Mouse (Mus musculus) hindbrain, postnatal 0 days (tissue): Measurements from ENCODE around the gene Tor1aip1. TPM values are rescaled to one million over a fixed set of nuclear protein-coding genes. Genes with fewer than 3 reads are reported as not detected.
A peak's percentile ranks its signal among the peaks of the same experiment; 100 is the strongest.

Source experiments
- ATAC-seq: fragments of 200-750 bp; cut with Nextera tagmentation; 2 replicates; pipeline ENCODE4 v1.8.0; 2017; ENCODE audit warnings: mild to moderate bottlenecking, moderate TSS enrichment, moderate library complexity
- DNase-seq: peaks from one replicate; pipeline ENCODE4 v3.0.0-alpha.2; 2015; ENCODE audit warnings: low spot score
- H3K27ac ChIP-seq: fragments of 300-500 bp; sonication (generic); 2 replicates; pipeline ENCODE4 v1.5.1; 2014; ENCODE audit warnings: mild to moderate bottlenecking
- H3K27me3 ChIP-seq: fragments of 300-500 bp; sonication (generic); 2 replicates; pipeline ENCODE4 v1.6.1; 2014; ENCODE audit warnings: low read length, mixed read lengths; ENCODE audit not compliant: insufficient read depth
- H3K36me3 ChIP-seq: fragments of 300-500 bp; sonication (generic); 2 replicates; pipeline ENCODE4 v1.6.1; 2014; ENCODE audit warnings: low read length, mixed read lengths; ENCODE audit not compliant: insufficient read depth
- H3K4me1 ChIP-seq: fragments of 300-500 bp; sonication (generic); 2 replicates; pipeline ENCODE4 v1.6.1; 2014; ENCODE audit warnings: antibody characterized with exemption, low read length, mixed read lengths; ENCODE audit not compliant: insufficient read depth
- H3K4me2 ChIP-seq: fragments of 300-500 bp; sonication (generic); 2 replicates; pipeline ENCODE4 v1.6.1; 2014; ENCODE audit warnings: low read depth, mild to moderate bottlenecking, low read length, moderate library complexity, mixed read lengths
- H3K4me3 ChIP-seq: fragments of 300-500 bp; sonication (generic); 2 replicates; pipeline ENCODE4 v1.5.1; 2014; ENCODE audit warnings: low read length
- H3K9ac ChIP-seq: fragments of 300-500 bp; sonication (generic); replicated peaks from 2 replicates; pipeline ENCODE4 v1.6.1; 2014; ENCODE audit warnings: mild to moderate bottlenecking, low read length, moderate library complexity, mixed read lengths
- H3K9me3 ChIP-seq: fragments of 300-500 bp; sonication (generic); 2 replicates; pipeline ENCODE4 v1.6.1; 2016; ENCODE audit warnings: low read length, mixed read lengths
- CTCF ChIP-seq: IDR thresholded peaks from 2 replicates; pipeline ENCODE4 v1.5.1; 2016; ENCODE audit warnings: antibody characterized with exemption, control low read depth, low read depth
- WGBS: fragments of 180-500 bp; shearing (Covaris S2); extraction: QIAGEN DNeasy Blood & Tissue Kit; methylation state at CpG from one replicate; pipeline ENCODE4 v1.1.7; 2014; 5-methylcytosine and 5-hydroxymethylcytosine counted together
- polyA plus RNA-seq: library from polyadenylated mRNA; unstranded; fragments of >200 nt; fragmentation: Nextera tagmentation; extraction: Ambion mirVana; gene quantifications from 2 replicates; pipeline ENCODE4 v1.2.1, GENCODE M21; 2015
- total RNA-seq: library from RNA; depleted of rRNA; stranded (reverse); fragments of >200 nt; gene quantifications from 2 replicates; pipeline ENCODE4 v1.2.3, GENCODE M21; 2014

Gene Tor1aip1
- total and polyA plus RNA-seq, 2 experiments from 2014 or later: 26.9 to 30.5 TPM

DNA sequence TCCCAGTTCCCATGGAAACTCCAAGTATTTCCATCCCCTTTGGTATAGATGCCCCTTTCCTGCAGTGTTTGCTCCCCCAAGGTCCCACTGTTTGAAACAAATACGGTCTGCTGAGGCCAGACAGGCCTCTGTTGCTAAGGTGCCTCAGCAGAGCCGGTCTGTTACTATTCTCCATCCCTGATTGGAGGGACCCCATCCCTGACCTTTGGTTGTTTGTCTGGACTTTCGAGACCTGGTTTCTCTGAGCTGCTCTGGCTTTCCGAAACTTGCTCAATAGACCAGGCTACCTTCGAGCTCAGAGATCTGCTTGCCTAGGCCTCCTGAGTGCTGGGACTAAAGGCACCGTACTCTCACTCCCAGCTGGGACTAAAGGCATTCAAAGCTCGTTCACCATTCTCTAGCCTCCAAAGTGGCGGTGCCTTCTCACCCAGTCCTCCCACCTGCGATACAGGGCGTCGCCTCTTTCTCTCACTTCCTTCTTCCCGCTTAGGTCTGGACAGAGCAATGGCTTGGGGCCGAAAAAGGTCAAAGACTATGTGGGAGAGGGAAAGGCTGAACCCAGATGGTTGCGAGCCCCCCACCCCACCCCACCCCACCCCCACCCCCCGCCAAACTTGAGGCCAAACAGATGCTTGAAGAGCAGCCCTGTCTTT lies 37.0 kb upstream of the Tor1aip1 start:
- Histone ChIP-seq H3K4me1 (no peaks in the 10 kb centered on the region), H3K4me2 (no peak overlapping the region), H3K36me3 (no peaks in the 10 kb centered on the region), H3K27me3 (no peaks in the 10 kb centered on the region), H3K9me3 (no peaks in the 10 kb centered on the region), H3K9ac (no peak overlapping the region), H3K4me3 (no peak overlapping the region), H3K27ac (no peak overlapping the region)
- ATAC-seq: no peak
- 63% methylated on average over 15 of the region's 15 CpGs for WGBS
- no peak for DNase-seq
- no peak for TF ChIP-seq CTCF

DNA sequence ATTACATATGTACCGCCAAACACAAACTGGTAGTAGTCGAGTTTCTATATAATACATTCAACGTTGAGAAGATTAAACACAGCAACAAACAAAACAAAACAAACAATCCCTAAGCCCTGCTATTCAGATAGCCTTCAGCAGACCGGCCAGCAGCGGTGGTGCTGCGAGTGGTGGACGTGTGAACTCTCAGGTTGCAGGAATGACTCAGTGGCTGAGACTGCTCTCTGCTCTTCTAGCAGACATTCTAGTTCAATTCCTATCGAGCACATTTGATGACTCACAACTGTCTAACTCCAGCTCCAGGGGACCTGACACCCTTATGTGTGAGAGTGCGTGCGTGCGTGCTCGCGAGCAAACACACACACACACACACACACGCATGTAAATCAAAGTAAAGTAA lies 33.8 kb upstream of the Tor1aip1 start:
- DNase-seq (no peak), ATAC-seq (no peak)
- no peak overlapping the region for H3K4me3 ChIP-seq
- no peaks in the 10 kb centered on the region for H3K27me3 ChIP-seq
- H3K36me3 ChIP-seq: peaks cover 5% of the 10 kb centered on the region
- H3K9ac ChIP-seq: no peak overlapping the region
- H3K9me3 ChIP-seq: no peaks in the 10 kb centered on the region
- H3K4me2 ChIP-seq: no peak overlapping the region
- no peak overlapping the region for H3K27ac ChIP-seq
- 89% methylated on average over 14 of the region's 14 CpGs for WGBS
- no peaks in the 10 kb centered on the region for H3K4me1 ChIP-seq
- TF ChIP-seq CTCF: no peak

DNA sequence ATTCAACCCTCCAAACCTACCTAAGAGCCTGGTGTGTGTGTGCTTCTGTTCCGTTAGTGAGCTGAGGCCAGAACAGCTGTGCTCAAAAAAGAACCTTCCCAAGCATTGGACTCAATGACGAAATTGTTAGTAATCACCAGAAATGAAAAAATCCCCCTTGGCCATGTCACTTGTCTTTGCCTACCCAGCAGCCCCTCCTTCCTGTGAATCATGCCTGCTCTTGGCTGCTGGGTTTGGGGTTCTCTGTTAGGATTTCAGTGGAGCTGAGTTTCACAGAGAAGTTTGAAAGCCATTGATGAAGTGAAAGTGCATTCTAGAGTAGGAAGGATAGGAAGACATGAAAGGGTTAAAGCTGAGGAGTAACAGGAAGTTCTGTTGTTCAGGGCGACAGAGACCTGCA lies 29.9 kb upstream of the Tor1aip1 start:
- no peak for ATAC-seq
- H3K36me3 ChIP-seq: peaks cover 31% of the 10 kb centered on the region
- H3K4me2 ChIP-seq: no peak overlapping the region
- no peak overlapping the region for H3K9ac ChIP-seq
- no peaks in the 10 kb centered on the region for H3K9me3 ChIP-seq
- DNase-seq: no peak
- no peak overlapping the region for H3K27ac ChIP-seq
- 62% methylated on average over 3 of the region's 3 CpGs for WGBS
- no peaks in the 10 kb centered on the region for H3K27me3 ChIP-seq
- no peaks in the 10 kb centered on the region for H3K4me1 ChIP-seq
- no peak for TF ChIP-seq CTCF
- no peak overlapping the region for H3K4me3 ChIP-seq

DNA sequence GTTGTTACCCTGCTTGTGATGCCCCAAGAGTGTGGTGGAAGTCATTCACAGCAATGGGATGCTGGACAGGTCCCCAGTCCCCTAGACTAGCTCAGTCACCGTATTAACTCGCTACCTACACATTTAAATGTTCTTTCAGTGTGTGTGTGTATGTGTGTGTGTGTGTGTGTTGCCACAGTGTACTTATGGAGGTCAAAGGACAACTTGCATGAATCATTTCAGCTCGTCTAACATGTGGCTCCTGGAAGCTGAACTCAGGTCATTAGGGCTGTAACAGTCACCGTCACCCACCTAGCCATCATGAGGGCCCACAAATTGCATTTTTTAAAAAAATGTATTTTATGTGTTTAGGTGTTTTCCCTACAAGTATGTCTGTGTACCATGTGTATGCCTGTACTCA lies 25.9 kb upstream of the Tor1aip1 start:
- Histone ChIP-seq H3K4me3 (no peak overlapping the region), H3K9ac (no peak overlapping the region), H3K4me1 (no peaks in the 10 kb centered on the region), H3K27ac (no peak overlapping the region), H3K27me3 (no peaks in the 10 kb centered on the region), H3K36me3 (peaks cover 31% of the 10 kb centered on the region), H3K4me2 (no peak overlapping the region), H3K9me3 (no peaks in the 10 kb centered on the region)
- DNase-seq: no peak
- 94% methylated on average over 4 of the region's 4 CpGs for WGBS
- no peak for ATAC-seq
- no peak for TF ChIP-seq CTCF

DNA sequence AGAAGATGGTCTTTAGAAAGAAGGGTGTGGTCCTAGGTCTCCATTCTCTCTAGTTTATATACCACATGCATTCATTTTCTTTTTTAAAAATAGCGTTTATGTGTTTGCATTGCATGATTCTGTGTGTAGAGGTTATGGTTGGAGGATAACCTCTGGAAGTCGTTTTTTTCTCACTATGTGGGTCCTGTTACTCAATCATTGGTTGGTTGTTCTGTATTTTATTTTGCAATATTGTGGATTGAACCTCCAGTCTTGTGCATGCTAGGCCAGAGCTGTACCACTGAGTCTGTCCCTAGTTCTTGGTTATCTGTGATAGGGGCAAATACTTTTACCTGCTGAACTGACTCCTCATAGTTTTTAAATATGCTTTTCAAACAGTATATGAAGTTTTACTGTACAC lies 21.9 kb upstream of the Tor1aip1 start:
- Histone ChIP-seq H3K36me3 (peaks cover 19% of the 10 kb centered on the region), H3K27ac (no peak overlapping the region), H3K4me3 (no peak overlapping the region), H3K9ac (no peak overlapping the region), H3K4me1 (no peaks in the 10 kb centered on the region), H3K4me2 (no peak overlapping the region), H3K9me3 (no peaks in the 10 kb centered on the region), H3K27me3 (no peaks in the 10 kb centered on the region)
- 90% methylated on average over 2 of the region's 2 CpGs for WGBS
- no peak for TF ChIP-seq CTCF
- no peak for DNase-seq
- no peak for ATAC-seq

DNA sequence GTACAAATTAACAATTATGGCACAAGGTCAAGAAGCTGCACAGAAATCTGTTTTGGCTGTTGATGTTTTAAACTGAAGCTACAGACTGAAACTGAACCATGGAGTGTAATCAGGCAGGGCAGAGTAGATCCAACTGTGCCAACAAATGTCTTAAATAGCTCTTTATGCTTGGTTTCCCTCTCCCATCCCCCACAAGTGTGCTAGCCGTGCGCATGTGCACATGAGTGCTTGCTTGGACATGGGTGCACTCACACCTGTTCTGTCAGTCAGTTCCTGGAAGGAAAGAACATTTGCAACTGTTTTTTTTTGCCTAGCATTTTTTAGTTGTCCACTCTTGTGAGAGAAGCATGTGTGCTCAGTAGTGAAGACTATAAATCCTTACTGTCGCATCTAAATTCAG lies 10.4 kb upstream of the Tor1aip1 start:
- no peak overlapping the region for H3K27ac ChIP-seq
- H3K36me3 ChIP-seq: peaks cover 6% of the 10 kb centered on the region; the same call in 1 of the 2 replicates
- no peak for TF ChIP-seq CTCF
- no peaks in the 10 kb centered on the region for H3K9me3 ChIP-seq
- DNase-seq: peak; percentile 75
- no peak overlapping the region for H3K4me3 ChIP-seq
- no peak overlapping the region for H3K9ac ChIP-seq
- ATAC-seq: peak; percentile 74
- H3K27me3 ChIP-seq: no peaks in the 10 kb centered on the region
- no peak overlapping the region for H3K4me2 ChIP-seq
- H3K4me1 ChIP-seq: peaks cover 8% of the 10 kb centered on the region
- WGBS: 68% methylated on average over 3 of the region's 3 CpGs

DNA sequence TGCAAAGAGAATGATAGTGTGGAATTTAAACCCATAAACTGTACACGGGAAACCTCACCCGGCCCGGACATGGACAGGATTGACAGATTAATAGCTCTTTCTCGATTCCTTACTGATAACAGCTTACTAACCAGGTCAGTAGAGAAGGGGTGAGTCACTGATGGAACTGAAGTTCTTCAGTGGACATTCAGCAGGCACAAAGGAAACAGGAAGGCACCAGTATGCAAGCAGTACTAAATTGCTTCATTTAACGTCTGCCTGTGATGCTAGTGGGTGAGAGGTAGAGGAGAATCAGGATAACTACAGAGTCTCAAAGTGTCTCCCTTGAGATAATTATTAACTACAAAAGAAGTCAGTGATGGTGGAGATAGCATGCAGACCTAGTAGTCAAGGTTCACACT lies 7.9 kb upstream of the Tor1aip1 start:
- H3K4me3 ChIP-seq: no peak overlapping the region
- no peaks in the 10 kb centered on the region for H3K9me3 ChIP-seq
- no peaks in the 10 kb centered on the region for H3K27me3 ChIP-seq
- H3K4me1 ChIP-seq: peaks cover 8% of the 10 kb centered on the region
- no peaks in the 10 kb centered on the region for H3K36me3 ChIP-seq
- ATAC-seq (no peak), DNase-seq (no peak)
- no peak overlapping the region for H3K27ac ChIP-seq
- no peak overlapping the region for H3K4me2 ChIP-seq
- TF ChIP-seq CTCF: no peak
- no peak overlapping the region for H3K9ac ChIP-seq
- WGBS: 86% methylated on average over 5 of the region's 5 CpGs
